Mouse (Mus musculus) heart, postnatal 0 days (tissue): ENCODE data around the gene Gm10401. TPM values are rescaled to one million over a fixed set of nuclear protein-coding genes. Genes with fewer than 3 reads are reported as not detected.

Experiments used
- ATAC-seq: fragments of 200-750 bp; cut with Nextera tagmentation; 2 replicates; pipeline ENCODE4 v1.8.0; 2017; ENCODE audit warnings: low read depth, moderate number of reproducible peaks, moderate library complexity; ENCODE audit not compliant: insufficient read depth
- DNase-seq: peaks from one replicate; pipeline ENCODE4 v3.0.0-alpha.2; 2016; ENCODE audit warnings: low spot score
- H3K27ac ChIP-seq: fragments of 300-500 bp; sonication (generic); 2 replicates; pipeline ENCODE4 v1.5.1; 2014; ENCODE audit warnings: low read depth, mild to moderate bottlenecking
- H3K27me3 ChIP-seq: fragments of 300-500 bp; sonication (generic); 2 replicates; pipeline ENCODE4 v1.6.1; 2014; ENCODE audit warnings: low read length, mixed read lengths; ENCODE audit not compliant: control insufficient read depth, insufficient read depth
- H3K36me3 ChIP-seq: fragments of 300-500 bp; sonication (generic); replicated peaks from 2 replicates; pipeline ENCODE4 v1.6.1; 2014; ENCODE audit warnings: low read length, mixed read lengths; ENCODE audit not compliant: control insufficient read depth, insufficient read depth
- H3K4me1 ChIP-seq: fragments of 300-500 bp; sonication (generic); 2 replicates; pipeline ENCODE4 v1.6.1; 2014; ENCODE audit warnings: antibody characterized with exemption; ENCODE audit not compliant: control insufficient read depth, insufficient read depth
- H3K4me2 ChIP-seq: fragments of 300-500 bp; sonication (generic); 2 replicates; pipeline ENCODE4 v1.6.1; 2014; ENCODE audit warnings: low read depth, mild to moderate bottlenecking, low read length, moderate library complexity
- H3K4me3 ChIP-seq: fragments of 300-500 bp; sonication (generic); 2 replicates; pipeline ENCODE4 v1.5.1; 2014; ENCODE audit warnings: low read depth, low read length
- H3K9ac ChIP-seq: fragments of 300-500 bp; sonication (generic); replicated peaks from 2 replicates; pipeline ENCODE4 v1.6.1; 2014; ENCODE audit warnings: low read depth, low read length, mixed read lengths
- H3K9me3 ChIP-seq: fragments of 300-500 bp; sonication (generic); replicated peaks from 2 replicates; pipeline ENCODE4 v1.6.1; 2016; ENCODE audit warnings: low read length; ENCODE audit not compliant: control insufficient read depth
- CTCF ChIP-seq: IDR thresholded peaks from 2 replicates; pipeline ENCODE4 v1.5.1; 2016; ENCODE audit warnings: antibody characterized with exemption, control low read depth, low read depth
- EP300 ChIP-seq: IDR thresholded peaks from 2 replicates; pipeline ENCODE4 v1.6.1; 2016; ENCODE audit warnings: antibody characterized with exemption, low read depth
- WGBS: fragments of 180-500 bp; shearing (Covaris S2); extraction: QIAGEN DNeasy Blood & Tissue Kit; methylation state at CpG from one replicate; pipeline ENCODE4 v1.1.7; 2014; 5-methylcytosine and 5-hydroxymethylcytosine counted together
- polyA plus RNA-seq: library from polyadenylated mRNA; unstranded; fragments of >200 nt; fragmentation: Nextera tagmentation; extraction: Ambion mirVana; gene quantifications from 2 replicates; pipeline ENCODE4 v1.2.1, GENCODE M21; 2015
- total RNA-seq: library from RNA; depleted of rRNA; stranded (reverse); fragments of >200 nt; gene quantifications from 2 replicates; pipeline ENCODE4 v1.2.3, GENCODE M21; 2014; ENCODE audit warnings: low replicate concordance

Gene Gm10401
- total and polyA plus RNA-seq, 2 experiments from 2014 or later = 14.4 TPM; not detected in 1

DNA sequence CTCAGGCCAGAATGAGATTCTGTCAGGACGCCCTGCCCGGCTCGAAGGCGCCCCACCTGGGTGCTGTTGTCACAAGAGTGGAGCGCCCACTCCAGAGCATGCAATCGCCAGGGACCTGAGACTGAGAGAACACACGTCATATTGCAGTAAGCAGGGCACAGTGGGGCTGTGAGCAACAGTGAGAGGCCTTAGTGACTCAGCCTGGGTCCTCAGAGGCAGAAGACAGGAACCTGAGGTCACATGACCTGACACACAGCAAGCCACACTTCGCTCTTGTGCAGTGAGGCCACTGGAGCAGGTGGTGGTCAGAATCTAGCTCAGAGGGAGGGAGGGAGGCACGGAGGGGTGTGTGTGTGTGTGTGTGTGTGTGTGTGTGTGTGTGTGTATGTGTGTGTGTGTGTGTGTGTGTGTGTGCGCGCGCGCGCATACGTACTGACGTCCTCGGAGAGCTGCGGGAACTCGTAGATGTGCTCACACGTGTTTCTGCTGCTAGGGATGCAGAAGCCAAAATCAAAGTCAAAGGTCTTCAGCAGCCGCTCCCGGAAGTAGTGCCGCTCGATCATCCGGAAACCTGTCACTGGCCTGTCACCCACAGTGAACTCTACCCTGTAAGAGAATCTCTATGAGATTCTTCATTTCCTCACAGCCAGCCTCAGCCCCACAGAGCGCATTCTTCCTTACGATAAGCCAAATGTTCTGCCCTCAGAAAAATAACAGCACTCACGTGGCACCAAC is 28.6 kb upstream of the Gm10401 start:
- 83% methylated on average over 28 of the region's 28 CpGs for WGBS
- Histone ChIP-seq H3K27me3 (no peaks in the 10 kb centered on the region), H3K36me3 (peaks cover 53% of the 10 kb centered on the region), H3K9ac (no peak overlapping the region), H3K4me3 (no peak overlapping the region), H3K9me3 (no peaks in the 10 kb centered on the region), H3K27ac (no peak overlapping the region), H3K4me2 (no peak overlapping the region), H3K4me1 (no peaks in the 10 kb centered on the region)
- no peak for TF ChIP-seq CTCF
- no peak for TF ChIP-seq EP300
- ATAC-seq (no peak), DNase-seq (no peak)

DNA sequence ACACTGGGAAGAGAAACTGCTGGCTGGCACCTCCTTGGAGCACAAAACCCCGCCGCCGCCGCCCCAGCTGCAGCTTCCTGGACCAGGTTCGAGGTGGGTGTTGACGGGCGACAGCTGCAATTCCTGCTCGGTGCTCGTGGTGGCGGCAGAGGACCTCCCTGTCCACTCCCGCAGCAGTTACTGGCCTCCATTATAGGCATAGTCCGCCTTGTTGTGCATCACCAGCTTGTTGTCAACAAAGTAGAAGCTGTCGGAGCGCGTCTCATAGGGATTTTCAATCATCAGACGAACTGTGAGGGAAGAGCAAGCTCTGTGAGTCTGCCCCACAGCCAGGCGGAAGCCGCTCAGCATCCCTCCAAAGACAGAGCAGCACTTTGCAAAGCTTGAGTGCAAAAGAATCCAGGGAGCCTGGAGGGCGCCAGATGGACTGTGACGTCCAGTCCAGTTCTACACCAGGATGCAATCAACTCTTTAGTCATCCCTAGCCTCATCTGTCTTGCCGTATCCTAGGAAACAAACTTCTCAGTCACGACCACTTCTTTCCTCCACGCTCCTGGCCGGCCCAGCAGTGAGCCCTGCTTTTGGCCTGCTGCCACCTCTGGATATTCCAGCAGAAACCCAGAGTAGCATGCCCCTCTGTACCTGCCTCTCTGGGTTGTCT is 27.2 kb upstream of the Gm10401 start:
- Histone ChIP-seq H3K27ac (peak overlapping the region; percentile 54; the same call in 1 of the 2 replicates), H3K4me3 (no peak overlapping the region), H3K27me3 (no peaks in the 10 kb centered on the region), H3K4me1 (no peaks in the 10 kb centered on the region), H3K4me2 (no peak overlapping the region), H3K9me3 (no peaks in the 10 kb centered on the region), H3K36me3 (peaks cover 50% of the 10 kb centered on the region), H3K9ac (no peak overlapping the region)
- ATAC-seq = peak; percentile 89
- 17% methylated on average over 24 of the region's 24 CpGs for WGBS
- peak; percentile 91 for DNase-seq
- TF ChIP-seq CTCF = peak; percentile 90
- no peak for TF ChIP-seq EP300

DNA sequence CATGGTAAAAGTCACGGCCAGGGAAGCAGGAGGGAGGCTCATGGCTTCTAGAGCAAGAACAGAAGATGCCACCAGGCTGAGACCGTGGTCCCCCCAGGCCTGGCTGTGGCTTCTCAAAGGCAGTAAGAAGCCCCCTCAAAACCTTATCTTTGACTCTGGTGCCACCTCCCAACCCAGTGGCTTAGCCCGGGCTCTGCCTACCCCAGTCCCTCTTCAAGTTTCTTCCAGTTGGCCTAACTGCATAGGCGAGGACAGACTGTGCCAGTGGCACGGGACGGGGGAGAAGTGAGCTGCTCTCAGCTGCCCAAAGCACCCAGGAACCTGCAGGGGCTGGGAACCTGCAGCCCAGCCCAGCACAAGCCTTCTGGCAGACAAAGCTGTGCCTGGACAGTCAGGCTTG is 26.6 kb upstream of the Gm10401 start:
- H3K9me3 ChIP-seq = no peaks in the 10 kb centered on the region
- ATAC-seq (no peak), DNase-seq (no peak)
- no peak overlapping the region for H3K27ac ChIP-seq
- no peaks in the 10 kb centered on the region for H3K27me3 ChIP-seq
- no peaks in the 10 kb centered on the region for H3K4me1 ChIP-seq
- peaks cover 43% of the 10 kb centered on the region for H3K36me3 ChIP-seq
- TF ChIP-seq CTCF (no peak), EP300 (no peak)
- no peak overlapping the region for H3K9ac ChIP-seq
- 90% methylated on average over 6 of the region's 6 CpGs for WGBS
- H3K4me2 ChIP-seq = no peak overlapping the region
- no peak overlapping the region for H3K4me3 ChIP-seq

DNA sequence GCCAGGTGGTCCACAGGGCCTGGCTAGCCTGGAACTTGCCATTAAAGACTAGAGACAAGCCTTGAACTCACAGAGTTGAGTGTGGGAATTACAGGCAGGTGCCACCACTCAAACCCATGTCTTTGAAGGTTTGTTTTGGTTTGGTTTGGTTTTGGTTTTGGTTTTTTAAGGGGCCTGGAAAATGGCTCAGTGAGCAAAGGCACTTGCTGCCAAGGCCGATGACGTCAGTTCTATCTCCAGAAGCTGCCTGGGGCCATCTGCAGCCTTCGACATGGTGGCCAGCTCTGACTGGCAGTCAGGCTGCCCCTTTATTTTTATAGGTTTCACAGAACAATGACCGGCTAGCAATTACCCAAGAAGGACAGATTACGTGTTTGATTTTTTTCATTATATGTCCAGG is 22.9 kb upstream of the Gm10401 start:
- no peaks in the 10 kb centered on the region for H3K9me3 ChIP-seq
- H3K4me3 ChIP-seq = no peak overlapping the region
- TF ChIP-seq CTCF (no peak), EP300 (no peak)
- ATAC-seq (no peak), DNase-seq (no peak)
- peaks cover 22% of the 10 kb centered on the region; the same call in 1 of the 2 replicates for H3K36me3 ChIP-seq
- no peak overlapping the region for H3K4me2 ChIP-seq
- no peaks in the 10 kb centered on the region for H3K27me3 ChIP-seq
- H3K4me1 ChIP-seq = 0 out of 2 replicates have a peak, but pooled peaks cover 3% of the 10 kb centered on the region
- no peak overlapping the region for H3K9ac ChIP-seq
- H3K27ac ChIP-seq = no peak overlapping the region
- WGBS = 69% methylated on average over 5 of the region's 5 CpGs

DNA sequence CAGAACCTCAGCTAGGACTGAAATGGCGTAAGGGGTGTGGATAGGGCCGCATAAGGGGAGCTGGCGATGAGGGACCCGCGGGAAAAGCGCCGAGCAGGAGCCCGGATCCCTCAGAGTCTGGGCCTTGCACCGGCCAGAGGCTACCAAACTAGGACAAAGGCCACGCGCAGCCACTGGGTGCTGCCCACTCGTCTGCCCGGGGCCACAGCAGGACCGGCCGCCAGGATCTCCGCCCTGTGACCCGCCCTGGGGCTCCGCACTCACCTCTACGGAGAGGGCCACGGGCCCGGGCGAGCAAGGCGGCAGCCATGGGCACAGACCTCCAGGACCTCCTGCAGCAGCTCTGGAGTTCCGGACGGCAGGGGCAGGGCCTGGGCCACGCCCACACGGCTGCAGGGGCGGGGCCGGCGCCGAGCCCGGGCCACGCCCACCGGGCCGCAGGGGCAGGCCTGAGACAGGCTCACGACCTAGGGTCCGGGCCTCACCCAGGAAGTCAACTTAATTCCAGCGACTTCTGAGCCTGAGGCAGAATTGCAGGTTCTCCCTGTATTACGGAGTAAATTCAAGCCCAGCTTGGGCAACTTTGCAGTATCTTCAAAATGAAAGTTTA is 21.0 kb upstream of the Gm10401 start, which contains the start of gene Acads:
Gene Acads (minus strand): TSS at position 386 of the 610 bp plus-strand sequence.
- H3K9me3 ChIP-seq = no peaks in the 10 kb centered on the region
- under 1% methylated on average over 39 of the region's 39 CpGs for WGBS
- H3K4me1 ChIP-seq = 0 out of 2 replicates have a peak, but pooled peaks cover 3% of the 10 kb centered on the region
- peak within 1 kb of the TSS; percentile 82 for H3K9ac ChIP-seq
- peak within 1 kb of the TSS; percentile 82 for H3K4me2 ChIP-seq
- no peaks in the 10 kb centered on the region for H3K27me3 ChIP-seq
- TF ChIP-seq EP300 (0 out of 2 replicates have a peak, but pooled peaks have one; percentile 17), CTCF (no peak)
- peaks cover 29% of the 10 kb centered on the region; the same call in 1 of the 2 replicates for H3K36me3 ChIP-seq
- ATAC-seq = peak; percentile 95
- peak within 1 kb of the TSS; percentile 80 for H3K27ac ChIP-seq
- H3K4me3 ChIP-seq = peak within 1 kb of the TSS; percentile 79
- DNase-seq = peak; percentile 80
